Mouse (Mus musculus) limb, embryonic 14.5 days (tissue): ENCODE measurements around the gene Pdhx. TPM values are rescaled to one million over a fixed set of nuclear protein-coding genes. Genes with fewer than 3 reads are reported as not detected.

Source experiments
- ATAC-seq: fragments of 200-750 bp; cut with Nextera tagmentation; 2 replicates; pipeline ENCODE4 v1.8.0; 2017; ENCODE audit warnings: low read depth, moderate number of reproducible peaks, moderate TSS enrichment; ENCODE audit not compliant: low FRiP score
- DNase-seq: peaks from one replicate; pipeline ENCODE4 v3.0.0-alpha.2; 2015; ENCODE audit warnings: low spot score
- H3K27ac ChIP-seq: fragments of 300-500 bp; sonication (generic); replicated peaks from 2 replicates; pipeline ENCODE4 v1.5.1; 2014; ENCODE audit warnings: low read depth, mild to moderate bottlenecking, low read length, moderate library complexity, mixed read lengths
- H3K27me3 ChIP-seq: fragments of 300-500 bp; sonication (generic); 2 replicates; pipeline ENCODE4 v1.6.1; 2014; ENCODE audit warnings: low read length, mixed read lengths; ENCODE audit not compliant: control insufficient read depth, insufficient read depth
- H3K36me3 ChIP-seq: fragments of 300-500 bp; sonication (generic); 2 replicates; pipeline ENCODE4 v1.6.1; 2014; ENCODE audit warnings: mild to moderate bottlenecking, low read length, moderate library complexity, mixed read lengths; ENCODE audit not compliant: control insufficient read depth, insufficient read depth
- H3K4me1 ChIP-seq: fragments of 300-500 bp; sonication (generic); 2 replicates; pipeline ENCODE4 v1.6.1; 2014; ENCODE audit warnings: antibody characterized with exemption, low read length, mixed read lengths; ENCODE audit not compliant: control insufficient read depth, insufficient read depth
- H3K4me2 ChIP-seq: fragments of 300-500 bp; sonication (generic); replicated peaks from 2 replicates; pipeline ENCODE4 v1.6.1; 2014; ENCODE audit warnings: low read depth, mild to moderate bottlenecking, low read length, moderate library complexity; ENCODE audit not compliant: severe bottlenecking
- H3K4me3 ChIP-seq: fragments of 300-500 bp; sonication (generic); replicated peaks from 2 replicates; pipeline ENCODE4 v1.5.1; 2014; ENCODE audit warnings: low read length
- H3K9ac ChIP-seq: fragments of 300-500 bp; sonication (generic); 2 replicates; pipeline ENCODE4 v1.6.1; 2014; ENCODE audit warnings: mild to moderate bottlenecking, low read depth, low read length, moderate library complexity; ENCODE audit not compliant: severe bottlenecking
- H3K9me3 ChIP-seq: fragments of 300-500 bp; sonication (generic); 2 replicates; pipeline ENCODE4 v1.6.1; 2016; ENCODE audit warnings: low read length; ENCODE audit not compliant: control insufficient read depth
- POLR2A ChIP-seq: fragments of 200-500 bp; IDR thresholded peaks from 2 replicates; pipeline ENCODE4 v1.8.0; 2012; ENCODE audit warnings: inconsistent platforms, mild to moderate bottlenecking, moderate library complexity, borderline replicate concordance; ENCODE audit not compliant: insufficient read depth, insufficient read length; ENCODE audit errors: extremely low read depth
- WGBS: fragments of 180-500 bp; shearing (Covaris S2); extraction: QIAGEN DNeasy Blood & Tissue Kit; methylation state at CpG from one replicate; pipeline ENCODE4 v1.1.7; 2014; 5-methylcytosine and 5-hydroxymethylcytosine counted together
- polyA plus RNA-seq, 2 experiments: library from polyadenylated mRNA; depleted of rRNA in 1 of 2; stranded (reverse) in 1 of 2; unstranded in 1 of 2; fragments of >200 nt; fragmentation: Nextera tagmentation in 1 of 2; extraction: Ambion mirVana in 1 of 2; gene quantifications; 2 replicates each; pipeline versions ENCODE4 v1.2.1 to v1.2.3; 2012 to 2014

The Pdhx gene
- polyA plus RNA-seq, 2 experiments, result 32.1 to 33.2 TPM

DNA sequence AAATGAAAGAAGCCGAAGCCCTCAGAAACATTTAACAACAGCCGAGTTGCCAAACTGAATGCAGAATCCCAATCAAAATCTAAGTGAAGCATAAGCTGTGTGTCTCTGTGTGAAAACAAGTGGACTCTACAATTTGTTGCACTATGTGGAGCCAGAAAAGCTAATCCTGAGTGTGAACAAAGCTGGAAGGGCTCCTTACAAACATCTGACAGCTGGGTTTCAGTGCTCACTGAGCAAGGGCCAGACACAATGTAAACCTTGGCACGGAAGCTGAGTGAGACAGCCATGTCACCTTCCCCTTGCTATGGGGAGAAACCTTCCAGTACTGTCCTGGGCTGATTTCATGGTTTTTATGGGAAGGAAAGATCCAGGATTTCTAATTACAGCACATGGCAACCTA is 50.6 kb downstream of the Pdhx start:
- Histone ChIP-seq H3K9me3 (no peaks in the 10 kb centered on the region), H3K9ac (no peak overlapping the region), H3K4me2 (no peak overlapping the region), H3K27ac (no peak overlapping the region), H3K4me1 (no peaks in the 10 kb centered on the region), H3K27me3 (no peaks in the 10 kb centered on the region), H3K4me3 (no peak overlapping the region), H3K36me3 (peaks cover 27% of the 10 kb centered on the region)
- 87% methylated on average over 3 of the region's 3 CpGs for WGBS
- ATAC-seq (no peak), DNase-seq (no peak)
- no peak for TF ChIP-seq POLR2A

DNA sequence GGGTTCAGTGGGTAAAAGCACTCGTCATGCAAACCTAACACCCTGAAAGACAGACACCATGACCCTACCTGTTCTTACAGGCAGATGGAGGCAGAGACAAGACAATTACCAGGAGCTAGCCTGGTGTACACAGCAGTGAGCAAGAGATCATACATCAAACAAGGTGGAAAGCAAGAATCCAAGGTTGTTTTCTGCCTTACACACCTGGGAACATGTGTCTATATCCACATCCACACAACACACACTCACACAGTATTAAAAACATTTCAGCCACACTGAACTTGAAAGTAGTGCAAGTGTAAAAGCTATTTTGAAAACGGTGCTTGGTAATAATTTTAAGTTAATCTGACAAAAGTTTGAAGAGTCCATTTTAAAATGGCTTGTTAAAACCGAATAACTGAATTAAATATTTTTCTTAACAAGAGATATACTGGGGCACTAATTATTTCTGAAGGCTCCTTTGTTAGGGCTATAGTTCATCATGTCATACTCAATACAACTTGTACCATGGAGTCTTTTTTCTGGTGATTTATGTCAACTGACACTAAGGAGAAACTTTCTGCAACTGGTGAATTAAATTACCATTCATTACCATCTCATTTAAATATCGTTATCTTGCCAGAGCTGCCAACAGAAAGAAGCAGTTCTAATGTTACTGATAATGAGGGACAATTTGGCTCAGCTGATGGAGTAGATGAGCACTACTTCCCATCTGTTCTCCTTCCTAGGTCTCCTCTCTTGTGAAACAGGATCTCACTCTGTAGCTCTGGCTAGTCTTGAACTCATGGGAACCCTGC is 52.9 kb downstream of the Pdhx start:
- no peak overlapping the region for H3K9ac ChIP-seq
- H3K4me1 ChIP-seq, result no peaks in the 10 kb centered on the region
- no peak overlapping the region for H3K4me3 ChIP-seq
- H3K27me3 ChIP-seq, result no peaks in the 10 kb centered on the region
- no peak for TF ChIP-seq POLR2A
- WGBS, result 79% methylated on average over 4 of the region's 4 CpGs
- no peak overlapping the region for H3K27ac ChIP-seq
- ATAC-seq, result no peak
- no peak overlapping the region for H3K4me2 ChIP-seq
- no peak for DNase-seq
- peaks cover 13% of the 10 kb centered on the region for H3K36me3 ChIP-seq
- no peaks in the 10 kb centered on the region for H3K9me3 ChIP-seq

DNA sequence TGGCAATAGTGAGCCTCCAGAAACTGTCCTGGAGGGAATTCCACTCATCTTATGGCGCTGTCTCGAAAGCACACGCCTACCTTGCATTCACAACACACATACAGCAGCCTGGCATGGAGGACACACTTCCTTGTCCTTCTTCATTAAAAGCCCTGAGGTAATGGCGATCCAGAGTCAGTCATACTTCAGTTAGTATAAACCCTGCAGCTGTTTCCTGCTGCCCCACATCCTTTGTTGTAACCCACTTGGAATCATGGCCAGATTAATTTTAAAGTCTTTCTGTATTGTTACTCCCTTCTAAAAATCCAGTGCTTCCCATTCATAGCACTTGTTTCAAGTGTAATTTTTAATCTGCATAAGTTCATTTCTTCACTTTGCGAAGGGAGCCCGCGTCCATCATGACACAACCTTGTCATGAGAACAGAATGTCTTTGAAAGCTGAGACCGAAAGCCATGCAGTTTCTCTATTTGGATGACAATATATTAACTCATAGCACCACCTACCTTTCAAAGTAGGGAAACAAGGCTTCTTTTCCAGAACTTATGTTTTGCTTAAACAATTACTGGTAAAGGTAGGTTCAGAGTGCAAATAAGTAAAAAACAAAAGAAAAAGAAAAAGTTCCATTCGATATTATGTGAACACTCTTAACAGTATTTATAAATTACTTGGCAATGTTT is 54.4 kb downstream of the Pdhx start:
- Histone ChIP-seq H3K4me1 (no peaks in the 10 kb centered on the region), H3K4me3 (no peak overlapping the region), H3K36me3 (peaks cover 10% of the 10 kb centered on the region), H3K27ac (no peak overlapping the region), H3K4me2 (no peak overlapping the region), H3K27me3 (no peaks in the 10 kb centered on the region), H3K9ac (no peak overlapping the region), H3K9me3 (no peaks in the 10 kb centered on the region)
- TF ChIP-seq POLR2A, result no peak
- WGBS, result 65% methylated on average over 9 of the region's 9 CpGs
- DNase-seq (peak; percentile 78), ATAC-seq (peak; percentile 57; the same call in 1 of the 2 replicates)

DNA sequence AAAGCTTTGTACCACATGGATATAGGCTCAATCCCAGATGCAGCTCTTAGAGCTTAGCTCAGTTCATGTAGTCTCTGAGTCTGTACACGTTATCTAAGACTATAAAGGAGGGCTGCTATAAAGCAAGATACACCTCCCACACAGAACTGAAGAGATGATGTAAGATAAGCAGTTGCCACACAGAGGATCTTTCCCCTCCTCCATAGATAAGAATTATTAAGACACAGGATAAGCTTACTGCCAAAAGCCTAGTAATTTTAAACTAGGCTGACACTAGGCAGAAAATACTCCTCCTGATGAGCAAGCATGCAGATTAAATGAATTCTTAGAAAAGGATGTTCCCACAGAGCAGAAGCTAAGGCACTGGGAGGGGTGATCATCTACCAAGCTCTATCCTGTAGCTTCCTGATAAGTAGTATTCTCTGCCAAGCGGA is 55.9 kb downstream of the Pdhx start:
- WGBS, result 66% methylated on average over 2 of the region's 2 CpGs
- H3K27ac ChIP-seq, result no peak overlapping the region
- no peaks in the 10 kb centered on the region; the same call in 1 of the 2 replicates for H3K36me3 ChIP-seq
- H3K4me2 ChIP-seq, result no peak overlapping the region
- no peaks in the 10 kb centered on the region for H3K9me3 ChIP-seq
- no peaks in the 10 kb centered on the region for H3K4me1 ChIP-seq
- ATAC-seq (no peak), DNase-seq (no peak)
- no peak for TF ChIP-seq POLR2A
- H3K27me3 ChIP-seq, result no peaks in the 10 kb centered on the region
- H3K4me3 ChIP-seq, result no peak overlapping the region
- H3K9ac ChIP-seq, result no peak overlapping the region

DNA sequence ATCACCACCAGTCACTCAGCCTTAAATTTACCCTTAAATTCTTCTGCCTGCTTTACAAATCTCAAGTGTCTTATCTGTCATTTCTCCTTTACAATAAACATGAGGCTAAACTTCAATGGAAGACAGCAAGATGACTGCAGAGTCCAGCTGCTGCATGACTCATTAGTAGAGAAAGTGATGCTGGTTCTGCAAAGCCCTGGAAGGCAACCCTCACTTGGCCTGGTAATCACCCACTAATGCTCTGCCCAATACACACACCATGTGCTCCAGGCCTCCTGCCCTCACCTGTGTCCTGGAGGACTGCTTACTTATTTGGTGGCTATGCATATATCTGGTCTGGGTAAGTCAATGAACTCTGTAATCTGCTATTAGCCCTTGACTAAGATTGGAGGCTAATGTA is 57.2 kb downstream of the Pdhx start:
- no peaks in the 10 kb centered on the region for H3K9me3 ChIP-seq
- no peak for ATAC-seq
- no peak for DNase-seq
- no peak overlapping the region for H3K9ac ChIP-seq
- H3K4me2 ChIP-seq, result no peak overlapping the region
- no peak for TF ChIP-seq POLR2A
- no peaks in the 10 kb centered on the region for H3K27me3 ChIP-seq
- no peaks in the 10 kb centered on the region for H3K36me3 ChIP-seq
- H3K4me3 ChIP-seq, result no peak overlapping the region
- H3K27ac ChIP-seq, result no peak overlapping the region
- no peaks in the 10 kb centered on the region for H3K4me1 ChIP-seq
